Mouse (Mus musculus) B cell, adult 2 months (primary cell): ENCODE measurements around the gene Hs6st3.
"Not testable (repeated sequence)": the region's sequence is repeated elsewhere in the genome, so short reads cannot be mapped to it uniquely, and the experiment has no call there.

Experiments used
- DNase-seq, 2 experiments: peaks; one replicate each; pipeline ENCODE4 v3.0.0; 2022

The Hs6st3 gene

DNA sequence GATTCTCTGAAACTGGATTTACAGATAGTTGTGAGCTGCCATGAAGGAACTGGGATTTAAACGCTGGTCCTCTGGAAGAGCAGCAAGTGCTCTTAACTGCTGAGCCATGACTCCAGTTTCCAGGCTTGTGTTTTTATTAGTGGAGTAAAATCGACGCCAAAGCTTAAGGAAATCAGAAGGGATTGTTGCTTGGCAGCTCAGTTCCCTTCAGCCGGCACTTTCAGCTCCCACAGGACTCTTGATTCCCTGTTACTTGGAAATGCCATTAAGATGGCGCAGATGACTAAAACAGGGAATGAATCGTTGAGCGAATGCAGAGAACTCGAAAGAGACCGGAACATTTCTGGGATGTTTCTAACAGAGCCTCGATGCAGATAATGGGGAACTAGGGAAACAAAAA is 112.2 kb downstream of the Hs6st3 start:
- DNase-seq, result no peak

- DNase-seq, result no peak
Measured at GRCm38 (mm10) chr14:119255396-119255795, 117.3 kb downstream of the Hs6st3 start.

- DNase-seq, result no peak
Measured at GRCm38 (mm10) chr14:119257072-119257471, 118.9 kb downstream of the Hs6st3 start.

GRCm38 (mm10) chr14:119260176-119260962 is 122.2 kb downstream of the Hs6st3 start:
- DNase-seq, result no peak

DNA sequence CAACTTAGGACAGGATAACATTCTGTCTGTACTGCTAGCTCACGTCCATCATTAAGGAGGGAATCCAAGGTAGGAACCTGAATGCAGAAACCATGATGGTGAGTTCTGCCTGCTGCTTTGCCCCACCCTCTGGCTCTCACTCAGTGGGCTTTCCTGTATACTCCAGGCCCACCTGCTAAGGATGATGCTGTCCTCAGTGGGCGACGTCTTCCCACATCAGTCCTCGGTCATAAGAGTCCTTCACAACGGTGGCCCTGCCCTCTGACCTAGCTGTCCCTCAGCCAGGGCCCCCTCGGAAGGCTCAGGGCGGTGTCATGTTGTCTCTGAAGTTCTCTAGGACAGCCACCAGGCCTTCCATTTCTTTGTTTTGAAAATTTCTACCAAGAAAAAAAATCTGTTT is 128.2 kb downstream of the Hs6st3 start:
- no peak for DNase-seq

GRCm38 (mm10) chr14:119273088-119273487 is 134.9 kb downstream of the Hs6st3 start:
- DNase-seq, result no peak

DNA sequence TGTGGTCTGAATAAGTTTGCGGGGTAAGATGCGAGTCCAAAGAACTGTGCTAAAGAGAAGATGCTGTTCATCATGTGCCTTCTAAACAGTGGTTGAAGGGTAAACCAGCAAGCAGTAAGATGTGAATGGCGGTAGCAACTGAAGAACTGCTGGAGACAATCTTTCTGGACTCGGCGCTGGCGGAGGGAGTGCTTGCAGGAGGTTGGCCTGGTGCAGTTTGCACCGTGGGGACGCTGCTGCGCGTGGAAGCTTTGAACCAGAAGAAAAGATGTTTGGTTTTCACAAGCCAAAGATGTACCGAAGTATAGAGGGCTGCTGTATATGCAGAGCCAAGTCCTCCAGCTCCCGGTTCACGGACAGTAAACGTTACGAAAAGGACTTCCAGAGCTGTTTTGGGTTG is 140.0 kb downstream of the Hs6st3 start:
- DNase-seq, result not testable (repeated sequence)

DNA sequence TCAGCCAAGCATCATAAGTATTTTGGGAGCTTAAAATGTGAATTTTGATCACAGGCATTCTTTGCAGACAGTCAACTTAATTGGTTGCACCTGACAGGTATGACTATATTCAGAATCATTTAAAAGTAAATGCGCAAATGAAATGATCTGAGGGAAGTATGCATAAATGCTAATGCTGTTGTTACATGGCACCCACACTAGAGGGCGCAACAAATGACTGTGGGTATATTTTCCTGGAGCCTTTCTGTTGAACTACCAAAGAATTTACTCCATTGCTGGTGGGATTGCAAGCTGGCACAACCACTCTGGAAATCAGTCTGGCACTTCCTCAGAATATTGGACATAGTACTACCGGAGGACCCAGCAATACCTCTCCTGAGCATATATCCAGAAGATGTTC is 145.8 kb downstream of the Hs6st3 start:
- no peak for DNase-seq

- DNase-seq, result no peak
Measured at GRCm38 (mm10) chr14:119289668-119290067, 151.5 kb downstream of the Hs6st3 start.

DNA sequence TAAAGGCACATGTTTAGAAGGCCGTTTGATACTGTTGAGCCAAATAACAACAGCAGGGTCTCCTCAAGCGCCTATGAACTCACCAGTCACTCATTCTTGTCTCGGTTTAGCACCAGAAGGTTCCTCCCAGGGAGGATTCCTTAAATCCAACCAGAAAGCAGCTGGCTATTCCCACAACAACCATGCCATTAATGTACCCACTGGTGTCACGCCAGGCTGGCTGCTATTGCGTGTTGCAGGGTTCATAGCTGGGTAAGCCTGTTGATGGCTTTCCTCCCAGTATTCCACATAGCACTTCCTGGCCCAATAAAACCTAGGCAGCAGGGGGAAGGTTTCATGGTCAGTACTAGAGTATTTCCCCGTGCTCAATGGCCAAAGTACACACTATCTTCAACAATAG is 155.9 kb downstream of the Hs6st3 start:
- DNase-seq, result no peak

DNA sequence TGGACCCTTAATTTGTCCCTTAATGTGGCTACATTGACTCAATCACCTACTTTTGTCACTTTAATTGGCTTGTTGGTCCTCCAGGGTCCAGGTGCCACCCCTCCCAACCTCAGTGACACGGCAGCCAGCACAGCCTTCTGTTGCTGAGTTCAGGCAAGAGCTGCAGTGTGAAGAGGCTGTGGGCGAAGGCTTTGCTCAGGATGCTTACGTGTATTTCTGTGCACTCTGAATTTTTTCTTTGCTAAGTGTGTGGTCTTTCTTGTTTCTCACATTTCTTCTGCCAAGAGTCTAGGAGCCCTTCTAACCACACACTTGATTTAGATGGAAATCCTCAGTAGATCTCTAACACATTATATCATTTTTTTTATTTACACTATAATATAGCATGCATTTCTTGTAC is 168.3 kb downstream of the Hs6st3 start:
- no peak for DNase-seq

DNA sequence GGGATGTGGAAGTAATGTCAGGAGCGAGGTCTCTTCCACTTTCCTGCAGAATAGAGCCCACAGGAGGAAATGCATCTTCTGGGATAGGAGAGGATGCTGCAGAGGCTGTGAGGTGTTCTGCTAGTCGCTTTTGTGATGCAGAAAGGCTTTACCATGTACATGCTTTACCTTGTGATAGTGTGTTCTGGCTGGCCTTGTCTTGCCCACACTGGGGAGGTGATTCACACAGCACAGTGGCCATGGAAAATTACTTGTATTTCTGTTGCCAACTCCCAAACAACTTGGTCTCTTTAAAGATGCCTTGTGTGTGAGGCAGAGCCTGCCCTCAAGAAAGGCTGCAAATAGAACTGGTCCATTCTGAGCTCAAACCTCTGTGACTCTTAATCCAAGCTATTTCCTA is 180.2 kb downstream of the Hs6st3 start:
- DNase-seq, result no peak

DNA sequence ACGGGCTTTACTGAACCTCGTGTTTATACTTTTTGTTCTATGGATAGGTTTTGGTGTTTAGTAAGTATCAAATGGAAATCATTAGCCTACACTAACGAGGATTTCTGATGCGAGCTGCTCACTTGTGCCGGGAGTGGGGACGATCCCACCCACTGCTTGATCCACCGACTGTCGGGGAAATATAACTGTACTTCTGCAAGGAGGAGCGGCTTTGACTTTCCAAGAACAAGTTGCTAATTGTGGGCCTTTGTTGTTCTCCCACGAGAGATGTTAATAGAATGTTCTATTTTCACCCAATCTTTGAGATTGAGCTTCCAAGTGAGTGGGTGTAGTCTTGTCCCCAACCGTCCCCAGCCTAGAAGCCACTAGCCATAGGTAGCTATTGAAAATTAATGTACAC is 209.1 kb downstream of the Hs6st3 start:
- no peak for DNase-seq

GRCm38 (mm10) chr14:119361414-119361813 is 223.3 kb downstream of the Hs6st3 start:
- DNase-seq, result no peak

GRCm38 (mm10) chr14:119367866-119368425 is 229.8 kb downstream of the Hs6st3 start:
- no peak for DNase-seq

- no peak for DNase-seq
Measured at GRCm38 (mm10) chr14:119369274-119369673, 231.1 kb downstream of the Hs6st3 start.

GRCm38 (mm10) chr14:119370013-119370412 is 231.9 kb downstream of the Hs6st3 start:
- no peak for DNase-seq

- no peak for DNase-seq
Measured at GRCm38 (mm10) chr14:119379303-119379702, 241.2 kb downstream of the Hs6st3 start.

- DNase-seq, result no peak
Measured at GRCm38 (mm10) chr14:119401618-119402017, 263.5 kb downstream of the Hs6st3 start.

- no peak for DNase-seq
Measured at GRCm38 (mm10) chr14:119409334-119410050, 271.4 kb downstream of the Hs6st3 start.

GRCm38 (mm10) chr14:119422894-119423293 is 284.8 kb downstream of the Hs6st3 start:
- DNase-seq, result no peak

- no peak for DNase-seq
Measured at GRCm38 (mm10) chr14:119450471-119450870, 312.3 kb downstream of the Hs6st3 start.

GRCm38 (mm10) chr14:119451594-119451993 is 313.5 kb downstream of the Hs6st3 start:
- no peak for DNase-seq

DNA sequence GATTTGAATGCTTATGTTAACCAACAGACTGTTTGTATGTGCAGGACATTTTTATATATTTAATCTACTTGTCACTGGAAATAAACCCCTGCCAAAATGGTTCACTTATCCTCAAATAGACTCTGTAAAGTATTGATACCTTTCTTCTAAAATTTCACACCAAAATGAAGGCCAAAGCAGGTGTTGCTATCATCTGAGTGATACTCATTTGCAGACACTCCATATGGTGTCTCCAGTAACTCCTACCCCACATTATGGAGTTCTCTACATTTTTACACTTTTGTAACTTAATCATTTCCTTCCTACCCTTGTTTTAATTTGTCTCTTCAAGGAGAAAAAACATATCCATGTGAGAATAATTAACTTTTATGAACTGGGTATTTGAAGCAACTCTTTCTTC is 314.2 kb downstream of the Hs6st3 start:
- no peak for DNase-seq
